Mouse (Mus musculus): ENCODE measurements around the gene Gm49369. TPM values are rescaled to one million over a fixed set of nuclear protein-coding genes. Genes with fewer than 3 reads are reported as not detected.

The Gm49369 gene
- polyA plus RNA-seq, 1 experiment from 2014 or later: not detected

DNA sequence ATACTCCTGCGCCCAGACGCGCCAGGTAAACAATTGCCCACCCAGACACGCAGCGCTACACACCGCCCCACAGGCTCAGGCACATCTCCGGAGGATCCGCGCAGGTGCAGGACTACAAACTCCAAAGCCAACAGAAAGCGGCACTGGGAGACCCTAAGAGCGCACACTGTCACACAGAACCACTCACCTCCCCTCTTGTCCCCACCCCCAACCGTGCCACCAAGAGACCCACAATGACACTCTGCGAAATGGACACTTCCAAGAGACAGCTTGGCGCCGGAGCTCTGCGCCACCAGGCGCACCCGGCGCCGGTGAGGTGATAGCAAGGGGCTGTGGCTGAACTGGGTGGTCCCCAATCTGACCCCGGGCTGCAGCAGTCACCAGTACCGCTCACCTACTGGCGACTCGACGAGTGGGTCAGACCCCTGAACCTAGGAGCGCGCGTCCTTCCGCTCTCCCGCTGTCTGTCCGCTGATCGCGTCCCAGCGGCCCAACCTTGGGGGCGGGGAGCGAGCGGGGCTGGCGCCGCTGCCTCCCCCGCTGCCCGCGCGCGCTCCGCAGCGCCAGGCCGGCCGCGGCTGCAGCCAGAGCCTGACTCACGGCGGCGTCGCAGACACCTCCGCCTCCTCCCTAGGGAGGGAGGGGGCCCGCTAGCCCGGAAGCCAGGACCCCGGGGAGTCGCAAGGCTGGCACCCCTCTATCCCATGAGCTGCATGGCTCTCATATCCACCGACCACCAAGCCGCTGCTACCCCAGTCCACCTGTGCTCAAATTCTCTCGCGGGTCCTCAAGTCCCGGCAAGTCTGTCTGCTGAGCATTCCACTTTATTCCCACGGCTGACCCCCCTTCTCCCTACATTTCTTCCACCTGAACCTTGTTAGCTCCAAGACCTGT is 10.5 kb downstream of the Gm49369 start:
- Histone ChIP-seq H3K4me2 (peak overlapping the region; percentile 86), H3K4me1 (replicated peaks; ENCODE audit: control insufficient read depth, insufficient read depth, low read length) (peaks cover 16% of the 10 kb centered on the region), H3K4me3 (ENCODE audit: low read depth, low read length) (peak overlapping the region; percentile 53), H3K27me3 (replicated peaks; ENCODE audit: control insufficient read depth, insufficient read depth, low read length) (peaks cover 40% of the 10 kb centered on the region), H3K9me3 (ENCODE audit: control insufficient read depth, low read length) (no peaks in the 10 kb centered on the region), H3K9ac (ENCODE audit: low read depth, low read length) (peak overlapping the region; percentile 48), H3K36me3 (ENCODE audit: control insufficient read depth, insufficient read depth, low read length) (peaks cover 10% of the 10 kb centered on the region), H3K27ac (ENCODE audit: low read depth, low read length) (no peak overlapping the region)
- ATAC-seq (replicated peaks; ENCODE audit: low FRiP score): no peak
- 3% methylated on average over 64 of the region's 64 CpGs for WGBS
- no peak for DNase-seq (ENCODE audit: low spot score)

DNA sequence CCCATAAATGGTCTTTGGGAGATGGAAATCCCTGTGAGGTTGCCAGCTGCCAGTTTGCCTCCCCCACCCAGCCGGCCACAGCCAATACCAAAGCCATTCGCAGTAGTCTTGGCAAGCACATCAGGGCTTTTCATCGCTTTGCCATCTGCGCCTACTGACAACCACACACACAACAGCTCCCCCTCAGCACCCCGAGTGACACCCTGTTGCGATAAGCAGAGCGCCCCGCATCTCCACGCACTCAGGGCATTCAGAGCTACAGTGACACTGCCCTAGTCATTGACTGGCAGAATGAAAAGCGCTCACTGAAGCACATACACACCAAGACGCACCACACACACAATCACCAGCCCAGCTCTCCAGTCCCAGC is 11.1 kb downstream of the Gm49369 start:
- Histone ChIP-seq H3K27ac (ENCODE audit: low read depth, low read length) (no peak overlapping the region), H3K36me3 (ENCODE audit: control insufficient read depth, insufficient read depth, low read length) (peaks cover 6% of the 10 kb centered on the region; the same call in 1 of the 2 replicates), H3K9ac (ENCODE audit: low read depth, low read length) (peak overlapping the region; percentile 22; the same call in 1 of the 2 replicates), H3K9me3 (ENCODE audit: control insufficient read depth, low read length) (no peaks in the 10 kb centered on the region), H3K4me3 (ENCODE audit: low read depth, low read length) (peak overlapping the region; percentile 53), H3K27me3 (replicated peaks; ENCODE audit: control insufficient read depth, insufficient read depth, low read length) (peaks cover 40% of the 10 kb centered on the region), H3K4me1 (replicated peaks; ENCODE audit: control insufficient read depth, insufficient read depth, low read length) (peaks cover 11% of the 10 kb centered on the region), H3K4me2 (peak overlapping the region; percentile 86)
- WGBS: 32% methylated on average over 11 of the region's 11 CpGs
- DNase-seq (ENCODE audit: low spot score) (no peak), ATAC-seq (replicated peaks; ENCODE audit: low FRiP score) (no peak)

DNA sequence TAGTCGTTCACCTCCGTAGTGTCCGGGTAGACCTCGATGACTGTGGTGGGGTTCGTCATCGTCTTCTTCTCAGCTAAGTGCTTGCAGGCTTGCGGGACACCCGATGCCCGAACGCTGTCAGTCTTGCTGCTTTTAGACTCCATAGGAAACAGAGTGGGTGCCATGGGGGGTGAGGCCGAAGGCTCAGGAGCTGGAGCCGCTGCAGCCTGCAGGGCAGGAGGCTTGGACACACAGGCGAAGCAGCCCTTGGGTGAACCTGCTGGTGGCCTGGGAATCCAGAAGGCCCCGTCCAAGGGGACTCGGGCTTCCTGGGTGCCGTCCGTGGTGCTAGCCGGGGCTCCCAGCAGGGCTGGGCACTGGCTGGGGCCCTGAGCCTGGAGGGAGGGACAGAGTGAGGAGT is 11.5 kb downstream of the Gm49369 start:
- no peak overlapping the region for H3K9ac ChIP-seq (ENCODE audit: low read depth, low read length)

DNA sequence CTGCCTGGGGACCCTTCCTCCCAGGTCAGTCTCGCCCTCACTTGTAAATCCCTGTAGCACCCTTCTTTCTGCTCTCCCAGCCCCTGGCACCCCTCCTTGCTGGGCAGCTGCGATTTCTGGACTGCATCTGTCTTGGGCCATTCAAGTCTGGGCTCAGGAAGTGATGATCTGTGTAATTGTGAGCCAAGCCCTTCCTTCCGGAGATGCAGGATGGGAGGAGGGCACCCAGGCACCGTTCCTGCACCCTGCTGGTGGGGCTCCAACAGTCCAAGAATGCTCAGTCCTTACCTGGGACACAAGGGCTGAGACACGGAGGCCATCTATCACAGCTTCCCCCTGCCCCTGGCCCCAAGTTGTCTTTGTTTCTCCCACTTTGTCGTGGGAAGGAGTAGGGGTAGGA is 12.6 kb downstream of the Gm49369 start:
- H3K9ac ChIP-seq (ENCODE audit: low read depth, low read length): no peak overlapping the region
- no peaks in the 10 kb centered on the region for H3K9me3 ChIP-seq (ENCODE audit: control insufficient read depth, low read length)
- ATAC-seq (replicated peaks; ENCODE audit: low FRiP score) (no peak), DNase-seq (ENCODE audit: low spot score) (no peak)
- H3K4me2 ChIP-seq: no peak overlapping the region
- peaks cover 40% of the 10 kb centered on the region for H3K27me3 ChIP-seq (replicated peaks; ENCODE audit: control insufficient read depth, insufficient read depth, low read length)
- no peak overlapping the region for H3K27ac ChIP-seq (ENCODE audit: low read depth, low read length)
- 68% methylated on average over 6 of the region's 6 CpGs for WGBS
- H3K4me3 ChIP-seq (ENCODE audit: low read depth, low read length): no peak overlapping the region
- H3K36me3 ChIP-seq (ENCODE audit: control insufficient read depth, insufficient read depth, low read length): no peaks in the 10 kb centered on the region
- peaks cover 9% of the 10 kb centered on the region for H3K4me1 ChIP-seq (replicated peaks; ENCODE audit: control insufficient read depth, insufficient read depth, low read length)

More for the DNA sequence above, 11.5 kb downstream of the Gm49369 start:
- no peak overlapping the region for H3K27ac ChIP-seq (ENCODE audit: low read depth, low read length)
- DNase-seq (ENCODE audit: low spot score) (no peak), ATAC-seq (replicated peaks; ENCODE audit: low FRiP score) (no peak)
- H3K27me3 ChIP-seq (replicated peaks; ENCODE audit: control insufficient read depth, insufficient read depth, low read length): peaks cover 40% of the 10 kb centered on the region
- H3K9me3 ChIP-seq (ENCODE audit: control insufficient read depth, low read length): no peaks in the 10 kb centered on the region
- peaks cover 1% of the 10 kb centered on the region; the same call in 1 of the 2 replicates for H3K36me3 ChIP-seq (ENCODE audit: control insufficient read depth, insufficient read depth, low read length)
- H3K4me1 ChIP-seq (replicated peaks; ENCODE audit: control insufficient read depth, insufficient read depth, low read length): peaks cover 9% of the 10 kb centered on the region
- no peak overlapping the region; the same call in 1 of the 2 replicates for H3K4me2 ChIP-seq
- H3K4me3 ChIP-seq (ENCODE audit: low read depth, low read length): no peak overlapping the region
- 76% methylated on average over 18 of the region's 18 CpGs for WGBS

DNA sequence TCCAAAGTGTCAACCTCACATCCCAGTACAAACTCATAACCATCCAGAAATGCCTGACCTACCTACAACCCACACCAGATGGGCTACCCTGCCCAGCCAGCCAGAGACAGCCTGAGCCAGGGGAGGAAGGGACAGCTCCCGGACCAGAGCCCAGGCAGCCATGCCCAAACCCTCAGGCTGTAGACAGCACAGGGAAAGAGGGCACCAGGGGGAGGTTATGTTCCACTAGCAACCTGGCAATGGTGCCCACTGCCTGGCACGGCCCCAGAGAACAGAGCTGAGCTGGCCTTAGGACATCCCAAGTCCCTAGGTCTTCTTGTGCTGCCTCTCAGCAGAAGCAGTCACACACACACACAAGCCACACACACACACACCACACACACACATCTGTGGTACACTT is 13.6 kb downstream of the Gm49369 start:
- no peak for ATAC-seq (replicated peaks; ENCODE audit: low FRiP score)
- 74% methylated on average over 2 of the region's 2 CpGs for WGBS
- Histone ChIP-seq H3K27ac (ENCODE audit: low read depth, low read length) (no peak overlapping the region), H3K4me1 (replicated peaks; ENCODE audit: control insufficient read depth, insufficient read depth, low read length) (peaks cover 9% of the 10 kb centered on the region), H3K9ac (ENCODE audit: low read depth, low read length) (no peak overlapping the region), H3K9me3 (ENCODE audit: control insufficient read depth, low read length) (no peaks in the 10 kb centered on the region), H3K4me3 (ENCODE audit: low read depth, low read length) (no peak overlapping the region), H3K4me2 (no peak overlapping the region), H3K36me3 (ENCODE audit: control insufficient read depth, insufficient read depth, low read length) (no peaks in the 10 kb centered on the region), H3K27me3 (replicated peaks; ENCODE audit: control insufficient read depth, insufficient read depth, low read length) (peaks cover 40% of the 10 kb centered on the region)
- no peak for DNase-seq (ENCODE audit: low spot score)

DNA sequence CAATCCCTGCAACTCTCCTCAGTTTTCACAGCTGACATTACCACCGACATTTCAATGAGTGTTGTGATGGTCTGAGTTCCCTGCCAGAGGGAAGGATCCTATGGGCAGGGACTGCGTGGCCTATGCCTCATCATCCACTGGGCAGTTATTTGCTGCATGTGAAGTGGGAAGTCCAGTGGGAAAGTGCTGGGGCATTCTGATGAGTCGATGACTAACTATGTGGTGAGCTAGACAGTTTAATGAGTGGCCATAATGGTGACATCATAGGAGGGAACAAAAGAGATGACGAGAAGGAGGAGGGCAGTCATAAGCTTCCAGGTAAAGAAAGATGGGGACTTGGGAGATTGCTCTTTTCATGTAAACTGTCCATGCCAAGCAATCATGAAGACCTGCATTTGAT is 19.4 kb downstream of the Gm49369 start:
- H3K4me2 ChIP-seq: no peak overlapping the region
- 0 out of 2 replicates have a peak, but pooled peaks cover 3% of the 10 kb centered on the region for H3K4me1 ChIP-seq (replicated peaks; ENCODE audit: control insufficient read depth, insufficient read depth, low read length)
- H3K9ac ChIP-seq (ENCODE audit: low read depth, low read length): no peak overlapping the region
- H3K9me3 ChIP-seq (ENCODE audit: control insufficient read depth, low read length): no peaks in the 10 kb centered on the region
- ATAC-seq (replicated peaks; ENCODE audit: low FRiP score) (no peak), DNase-seq (ENCODE audit: low spot score) (no peak)
- H3K36me3 ChIP-seq (ENCODE audit: control insufficient read depth, insufficient read depth, low read length): no peaks in the 10 kb centered on the region
- H3K27ac ChIP-seq (ENCODE audit: low read depth, low read length): no peak overlapping the region
- 80% methylated on average over 4 of the region's 4 CpGs for WGBS
- 0 out of 2 replicates have a peak, but pooled peaks cover 3% of the 10 kb centered on the region for H3K27me3 ChIP-seq (replicated peaks; ENCODE audit: control insufficient read depth, insufficient read depth, low read length)
- H3K4me3 ChIP-seq (ENCODE audit: low read depth, low read length): no peak overlapping the region

DNA sequence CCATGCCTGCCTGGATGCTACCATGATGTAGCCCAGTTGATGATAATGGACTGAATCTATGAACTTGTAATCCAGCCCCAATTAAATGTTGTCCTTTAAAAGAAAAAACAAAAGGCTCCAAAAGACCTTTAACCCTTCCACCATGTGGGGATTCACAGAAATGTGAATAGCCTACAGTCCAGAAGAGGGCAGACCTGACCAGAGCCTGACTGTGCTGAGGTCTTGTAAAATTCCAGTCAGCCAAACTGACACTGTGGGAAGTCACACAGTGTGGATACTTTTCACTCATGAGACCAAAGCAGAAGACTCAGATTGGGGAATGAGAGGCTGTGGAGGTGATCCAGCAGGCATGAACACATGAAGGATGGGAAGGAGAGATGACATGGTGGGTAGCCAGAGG is 21.7 kb downstream of the Gm49369 start:
- Histone ChIP-seq H3K4me3 (ENCODE audit: low read depth, low read length) (no peak overlapping the region), H3K27me3 (replicated peaks; ENCODE audit: control insufficient read depth, insufficient read depth, low read length) (0 out of 2 replicates have a peak, but pooled peaks cover 3% of the 10 kb centered on the region), H3K9me3 (ENCODE audit: control insufficient read depth, low read length) (no peaks in the 10 kb centered on the region), H3K4me1 (replicated peaks; ENCODE audit: control insufficient read depth, insufficient read depth, low read length) (0 out of 2 replicates have a peak, but pooled peaks cover 4% of the 10 kb centered on the region), H3K9ac (ENCODE audit: low read depth, low read length) (no peak overlapping the region), H3K4me2 (no peak overlapping the region), H3K27ac (ENCODE audit: low read depth, low read length) (no peak overlapping the region), H3K36me3 (ENCODE audit: control insufficient read depth, insufficient read depth, low read length) (no peaks in the 10 kb centered on the region)
- DNase-seq (ENCODE audit: low spot score) (no peak), ATAC-seq (replicated peaks; ENCODE audit: low FRiP score) (0 out of 2 replicates have a peak, but pooled peaks have one; percentile 33)

DNA sequence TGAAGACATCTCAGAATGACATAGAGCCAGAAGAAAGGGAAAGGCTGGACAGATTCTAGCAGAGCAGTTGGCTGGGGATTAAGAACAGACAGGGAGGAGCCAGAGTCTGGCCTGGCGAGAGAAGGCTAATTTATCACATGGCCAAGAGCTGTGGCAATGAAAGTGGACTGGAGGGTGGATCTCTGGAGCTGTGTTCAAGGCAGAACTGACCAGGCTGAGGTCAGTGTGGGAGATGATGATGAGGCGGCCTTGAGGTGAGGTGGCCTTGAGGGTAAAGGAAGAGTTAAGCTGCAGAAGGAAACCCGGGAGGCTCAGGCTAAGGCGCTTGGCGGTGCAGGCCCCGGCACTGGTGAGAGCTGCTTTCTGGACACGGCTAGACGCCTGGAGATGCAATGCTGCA is 23.3 kb downstream of the Gm49369 start:
- WGBS: 61% methylated on average over 8 of the region's 8 CpGs
- no peaks in the 10 kb centered on the region for H3K36me3 ChIP-seq (ENCODE audit: control insufficient read depth, insufficient read depth, low read length)
- H3K4me3 ChIP-seq (ENCODE audit: low read depth, low read length): no peak overlapping the region
- H3K9me3 ChIP-seq (ENCODE audit: control insufficient read depth, low read length): no peaks in the 10 kb centered on the region
- no peak overlapping the region for H3K4me2 ChIP-seq
- H3K9ac ChIP-seq (ENCODE audit: low read depth, low read length): no peak overlapping the region
- H3K27me3 ChIP-seq (replicated peaks; ENCODE audit: control insufficient read depth, insufficient read depth, low read length): 0 out of 2 replicates have a peak, but pooled peaks cover 3% of the 10 kb centered on the region
- ATAC-seq (replicated peaks; ENCODE audit: low FRiP score): no peak
- no peak for DNase-seq (ENCODE audit: low spot score)
- H3K4me1 ChIP-seq (replicated peaks; ENCODE audit: control insufficient read depth, insufficient read depth, low read length): peaks cover 20% of the 10 kb centered on the region
- H3K27ac ChIP-seq (ENCODE audit: low read depth, low read length): no peak overlapping the region

DNA sequence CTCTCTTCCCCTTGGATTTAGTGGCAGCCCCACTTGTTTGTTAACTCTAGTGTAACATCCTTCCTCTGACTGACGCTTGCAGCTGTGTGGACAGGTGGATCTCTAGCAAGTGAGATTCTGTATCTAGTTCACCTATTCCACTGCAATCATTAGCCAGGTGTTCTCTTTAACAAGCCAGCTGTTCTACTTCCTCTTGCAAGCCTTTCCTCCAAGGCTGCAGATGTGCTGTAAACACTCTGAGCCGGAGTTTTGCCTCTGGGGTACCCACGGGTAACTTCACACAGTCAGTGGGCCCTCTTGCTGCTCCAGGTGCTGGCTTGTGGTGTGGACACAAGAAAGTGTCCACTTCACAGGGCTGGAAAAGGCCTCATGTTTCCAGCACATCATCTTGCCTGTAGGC is 24.9 kb downstream of the Gm49369 start:
- ATAC-seq (replicated peaks; ENCODE audit: low FRiP score): no peak
- Histone ChIP-seq H3K27me3 (replicated peaks; ENCODE audit: control insufficient read depth, insufficient read depth, low read length) (0 out of 2 replicates have a peak, but pooled peaks cover 3% of the 10 kb centered on the region), H3K4me3 (ENCODE audit: low read depth, low read length) (no peak overlapping the region), H3K27ac (ENCODE audit: low read depth, low read length) (no peak overlapping the region), H3K4me1 (replicated peaks; ENCODE audit: control insufficient read depth, insufficient read depth, low read length) (peaks cover 28% of the 10 kb centered on the region), H3K9ac (ENCODE audit: low read depth, low read length) (no peak overlapping the region), H3K4me2 (no peak overlapping the region), H3K36me3 (ENCODE audit: control insufficient read depth, insufficient read depth, low read length) (no peaks in the 10 kb centered on the region), H3K9me3 (ENCODE audit: control insufficient read depth, low read length) (no peaks in the 10 kb centered on the region)
- no peak for DNase-seq (ENCODE audit: low spot score)
- WGBS: 79% methylated on average over 3 of the region's 3 CpGs
